Mouse (Mus musculus) liver (tissue): Measurements from ENCODE around the gene Marc2.

Experiments
- DNase-seq: peaks from one replicate; pipeline ENCODE4 v3.0.0-alpha.2; 2020; ENCODE audit warnings: mixed read lengths

Marc2 gene

DNA sequence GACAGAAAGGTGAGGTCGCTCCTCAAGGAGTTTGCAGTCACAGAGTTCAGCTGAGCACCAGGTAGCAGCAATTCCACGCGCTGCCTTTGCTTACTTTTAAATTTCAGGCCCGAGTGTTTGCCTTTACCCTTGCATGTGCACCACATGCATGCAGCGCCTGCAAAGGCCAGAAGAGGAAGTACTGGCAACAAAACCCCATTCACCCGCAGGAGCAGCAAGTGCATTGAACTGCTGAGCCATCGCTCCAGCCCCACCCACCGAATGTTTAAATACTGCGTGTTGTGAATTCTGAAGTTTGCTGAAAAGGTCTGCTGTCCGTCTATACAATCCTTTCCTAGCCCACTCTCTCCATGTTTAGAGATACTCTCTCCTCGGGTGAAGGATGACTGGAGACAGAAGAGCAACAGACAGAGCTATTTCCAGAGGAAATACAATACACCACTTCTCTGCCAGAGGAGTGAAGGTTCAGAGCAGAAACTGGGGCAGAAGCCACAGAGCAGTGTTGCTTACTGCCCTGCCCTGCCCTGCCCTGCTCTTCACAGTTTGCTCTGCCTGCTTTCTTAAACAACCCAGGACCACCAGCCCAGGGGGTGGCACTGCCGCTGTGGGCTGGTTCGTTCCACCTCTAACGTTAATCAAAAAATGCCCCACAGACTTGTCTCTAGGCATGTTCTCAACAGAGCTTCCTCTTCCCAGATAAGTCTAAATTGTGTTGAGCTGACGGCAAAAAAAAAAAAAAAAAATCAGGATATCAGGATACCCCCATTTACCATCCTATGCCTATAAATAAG, 38.4 kb downstream of the Marc2 start:
- DNase-seq, result peak; percentile 38

- DNase-seq, result no peak
Observed at GRCm38 (mm10) chr1:184807123-184807522, 39.1 kb downstream of the Marc2 start.

DNA sequence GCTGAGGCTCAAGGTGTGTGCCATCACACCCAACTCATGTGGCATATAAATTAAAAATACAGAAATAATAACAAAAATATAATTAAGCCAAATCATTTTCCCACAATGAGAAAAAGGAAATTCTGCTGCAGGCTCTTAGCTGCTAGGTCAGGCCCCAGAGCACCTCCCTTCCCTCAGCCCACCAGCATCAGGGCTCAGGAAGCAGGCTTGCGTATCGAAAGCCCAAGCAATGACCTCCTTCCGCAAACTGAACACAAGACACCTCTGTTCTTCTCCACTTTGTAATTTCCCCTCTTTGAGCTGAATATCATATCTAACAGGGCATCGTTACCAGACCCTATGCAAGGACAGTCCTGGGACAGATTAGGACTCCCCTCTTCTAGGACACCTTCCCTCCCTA, 40.5 kb downstream of the Marc2 start:
- no peak for DNase-seq

DNA sequence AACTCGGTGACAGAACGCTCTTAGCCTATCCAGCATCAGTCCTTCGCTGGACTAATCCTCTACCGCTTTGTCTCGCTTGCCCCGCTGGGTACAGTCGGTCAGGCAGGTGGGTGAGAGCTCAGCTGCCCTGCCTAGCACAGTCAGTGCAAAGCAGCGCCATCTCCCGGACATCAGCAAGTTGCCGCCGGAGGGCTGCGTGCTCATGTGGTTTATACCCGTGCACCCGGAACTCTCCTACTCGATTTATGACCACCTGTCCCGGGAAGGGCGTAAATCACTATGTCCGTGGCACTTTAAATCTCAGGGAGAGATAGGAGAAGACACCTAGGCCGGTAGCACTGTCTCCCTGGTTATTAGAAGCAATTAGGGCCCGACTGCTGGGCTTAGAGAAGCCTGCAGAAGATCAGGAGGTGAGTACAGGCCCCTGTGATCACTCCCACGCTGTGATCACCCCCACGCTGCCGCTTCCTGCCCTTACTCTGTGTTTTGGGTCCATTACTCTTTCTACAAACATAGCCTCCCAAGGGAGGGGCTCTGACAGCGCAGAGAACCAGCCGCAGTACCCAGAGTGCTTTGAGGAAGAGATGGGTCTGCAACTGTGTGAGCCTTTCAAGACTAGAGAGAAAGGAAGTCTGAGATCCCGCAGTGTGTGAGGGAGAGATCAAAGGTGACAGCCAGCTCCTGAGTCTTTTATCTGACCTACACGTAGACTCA, 52.9 kb downstream of the Marc2 start:
- DNase-seq, result peak; percentile 68

- DNase-seq, result peak; percentile 49
Observed at GRCm38 (mm10) chr1:184791109-184791508, 55.1 kb downstream of the Marc2 start.

DNA sequence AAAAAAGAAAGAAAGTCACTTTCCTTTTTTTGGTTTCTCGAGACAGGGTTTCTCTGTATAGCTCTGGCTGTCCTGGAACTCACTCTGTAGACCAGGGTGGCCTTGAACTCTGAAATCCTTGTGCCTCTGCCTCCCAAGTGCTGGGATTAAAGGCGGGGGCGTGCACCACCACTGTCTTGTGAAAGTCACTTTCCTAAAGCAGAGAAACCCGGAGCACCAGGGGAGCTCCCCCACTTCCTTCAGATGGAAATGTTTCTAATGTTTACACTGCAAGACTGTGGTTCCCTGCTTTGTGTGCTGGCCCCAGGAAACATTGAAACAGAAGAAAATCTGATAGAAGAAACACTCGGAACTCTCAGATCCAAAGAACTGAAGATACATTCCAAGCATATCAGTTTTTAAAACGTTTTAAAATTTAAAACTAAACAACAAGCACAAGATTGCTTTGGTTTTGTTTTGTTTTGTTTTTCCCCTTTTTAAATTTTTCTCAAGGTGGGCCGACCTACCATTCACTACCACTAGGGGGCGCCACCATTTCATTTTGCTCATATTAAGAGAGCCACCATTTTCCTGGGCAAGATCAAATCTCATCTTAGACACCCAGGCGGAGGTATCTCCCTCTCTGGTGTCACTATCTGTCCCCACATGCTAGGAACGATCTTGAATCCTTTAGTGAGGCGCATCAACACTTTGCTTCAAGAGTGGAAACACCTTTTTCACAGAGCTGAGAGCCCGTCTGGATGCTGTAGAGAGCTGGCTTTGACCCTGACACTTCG, 59.7 kb downstream of the Marc2 start:
- DNase-seq, result peak; percentile 19

DNA sequence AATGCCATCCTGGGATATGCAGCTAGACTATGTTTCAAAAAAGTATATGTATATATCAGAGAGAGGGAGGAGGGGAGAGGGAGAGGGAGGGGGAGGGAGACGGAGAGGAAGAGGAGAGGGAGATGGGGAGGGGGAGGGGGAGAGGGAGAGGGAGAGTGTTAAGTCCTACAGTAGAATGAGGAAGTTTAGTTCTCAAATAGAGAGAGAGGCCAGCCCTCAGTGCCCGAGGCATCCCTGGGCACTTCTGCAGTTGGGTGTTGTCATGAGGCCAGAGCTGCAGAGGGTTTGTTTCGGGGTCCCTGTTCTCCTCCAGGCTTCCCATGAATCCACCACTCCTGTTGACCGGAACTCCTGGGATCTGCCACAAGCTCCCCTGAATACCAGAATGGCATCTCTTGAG, 62.6 kb downstream of the Marc2 start:
- DNase-seq, result peak; percentile 18

DNA sequence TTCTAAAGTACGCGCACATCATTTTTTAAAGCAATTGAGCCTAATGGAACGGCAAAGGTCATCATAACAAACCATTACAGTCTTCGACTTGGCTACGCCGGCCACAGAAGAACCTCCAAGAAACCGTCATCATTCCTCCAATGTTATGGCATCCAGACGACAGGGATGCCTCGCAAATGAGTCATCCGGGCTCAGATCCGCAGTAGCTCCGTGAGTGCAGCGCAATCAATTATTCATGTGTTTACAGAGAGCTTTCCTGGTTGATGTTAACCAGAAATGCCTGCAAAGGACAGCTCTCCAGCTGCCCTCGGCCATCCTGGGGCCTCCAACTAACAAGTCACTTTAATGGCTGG, 64.1 kb downstream of the Marc2 start:
- peak; percentile 26 for DNase-seq

GRCm38 (mm10) chr1:184781286-184782160, 64.7 kb downstream of the Marc2 start:
- peak; percentile 28 for DNase-seq

- DNase-seq, result no peak
Observed at GRCm38 (mm10) chr1:184778157-184778556, 68.1 kb downstream of the Marc2 start.

DNA sequence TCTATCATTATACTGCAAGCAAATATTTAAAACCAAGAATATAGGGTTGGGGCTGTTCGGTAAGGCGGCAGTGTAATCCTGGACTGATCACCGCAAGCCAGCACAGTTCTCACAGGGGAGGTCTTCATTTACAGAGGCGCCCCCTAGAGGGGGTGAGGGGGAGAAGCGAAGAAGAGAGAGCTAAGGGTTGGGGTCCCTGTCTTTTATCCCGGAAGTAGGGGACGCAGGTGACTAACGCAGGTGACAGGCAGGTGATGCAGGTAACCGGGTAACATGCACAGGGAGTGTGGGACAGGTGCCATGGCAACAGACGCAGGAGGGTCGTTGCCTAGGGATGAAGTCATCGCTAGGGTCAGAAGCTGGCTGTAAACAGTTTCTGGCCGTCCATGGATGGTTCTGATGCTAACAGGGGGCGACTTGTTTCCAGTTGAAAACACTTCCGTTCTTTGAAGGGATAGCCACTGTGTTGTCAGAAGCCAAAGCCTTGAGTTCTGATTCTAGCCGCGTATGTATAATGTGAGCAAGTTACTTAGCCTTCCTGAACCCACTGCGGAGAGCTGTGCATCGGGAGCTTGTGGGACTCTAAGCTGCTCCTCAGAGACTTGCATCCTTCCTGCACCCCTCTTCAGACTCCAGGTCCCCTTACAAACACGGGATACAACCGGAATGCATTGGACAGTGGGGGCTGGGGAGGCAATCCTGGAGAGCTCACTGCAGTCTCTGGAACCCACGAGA, 69.0 kb downstream of the Marc2 start:
- no peak for DNase-seq

DNA sequence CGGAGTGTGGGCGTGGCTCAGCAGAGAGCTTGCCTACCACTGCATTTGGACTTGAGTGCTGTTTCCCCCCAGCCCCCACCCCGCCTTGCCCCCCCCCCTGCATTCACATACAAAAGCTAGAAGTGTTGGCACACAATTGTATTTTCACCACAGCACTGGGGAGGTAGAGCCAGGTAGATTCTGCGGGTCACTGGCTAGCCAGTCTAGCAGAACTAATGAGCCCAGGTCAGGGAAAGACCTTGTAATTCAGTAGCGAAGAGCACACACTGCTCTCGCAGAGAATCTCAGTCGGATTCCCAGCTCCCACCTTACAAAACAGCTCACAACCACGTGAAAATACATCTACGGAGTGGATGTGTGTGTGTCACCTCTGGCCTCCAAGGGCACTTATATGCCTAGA, 71.0 kb downstream of the Marc2 start:
- DNase-seq, result peak; percentile 25

DNA sequence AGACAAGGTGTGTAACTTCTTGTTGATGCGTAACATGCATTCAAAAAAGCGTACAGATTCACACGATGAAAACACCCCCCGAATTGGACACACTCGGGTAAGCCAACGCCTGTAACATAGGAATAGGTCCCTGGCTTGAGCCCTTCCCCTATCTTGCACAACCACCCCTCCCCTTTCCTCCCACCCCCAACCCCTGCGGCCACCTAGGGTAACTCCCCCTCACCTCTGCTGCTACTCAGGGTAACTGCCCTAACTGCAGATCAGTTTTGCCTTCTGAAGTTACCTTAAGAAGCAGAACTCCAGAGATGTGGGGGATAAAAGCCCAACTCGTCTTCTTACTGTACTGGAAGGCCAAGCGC, 74.4 kb downstream of the Marc2 start:
- DNase-seq, result no peak

DNA sequence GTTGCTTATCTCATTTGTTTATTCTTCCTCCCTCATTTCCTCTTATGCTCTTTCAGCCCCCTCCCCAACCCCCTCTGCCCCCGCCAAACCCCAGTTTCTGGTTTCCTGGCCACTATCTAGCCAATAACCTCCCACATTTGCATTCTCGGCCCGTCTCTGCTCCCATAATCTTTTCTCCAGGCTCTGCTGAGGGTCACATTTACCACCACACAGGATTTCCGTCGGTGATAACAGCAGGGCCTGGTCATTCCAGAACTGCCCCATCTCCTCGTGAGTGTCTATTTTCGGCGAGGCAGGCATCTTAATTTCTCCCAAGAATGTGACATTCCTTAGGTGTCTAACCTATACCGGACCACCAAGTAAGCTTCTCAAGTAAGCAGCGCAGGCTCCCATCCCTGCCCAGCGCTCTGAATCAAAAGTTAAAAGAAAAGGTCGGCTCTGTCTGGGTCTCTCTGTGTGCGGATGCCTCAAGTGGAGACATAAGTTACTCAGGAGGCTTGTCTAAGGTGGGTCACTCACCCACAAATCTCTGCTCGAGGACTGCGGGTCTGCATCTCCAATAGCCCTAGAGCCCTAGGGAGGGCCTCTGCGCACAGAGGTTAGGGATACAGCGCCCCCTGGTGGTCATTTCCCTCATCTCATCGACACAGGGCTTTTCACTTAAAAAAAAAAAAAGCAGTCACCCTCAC, 74.9 kb downstream of the Marc2 start:
- DNase-seq, result peak; percentile 82

DNA sequence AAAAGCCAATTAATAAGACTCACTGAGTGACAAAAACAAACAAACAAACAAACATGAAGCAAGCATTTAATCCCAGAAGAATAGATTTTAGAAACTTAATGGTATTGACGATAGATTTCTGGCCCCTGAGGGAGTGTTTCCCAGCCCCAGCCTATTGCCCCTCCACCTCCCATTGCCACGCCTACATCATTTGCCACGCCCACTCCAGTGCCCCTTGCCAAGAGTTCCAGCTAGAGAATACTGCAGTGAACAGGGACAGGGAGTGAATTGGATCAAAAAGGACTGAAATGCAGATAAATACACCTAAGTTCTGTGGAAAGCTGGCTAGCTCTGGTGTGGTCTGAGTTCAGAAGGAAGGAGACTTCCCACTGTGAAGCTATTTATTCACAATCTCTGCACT, 82.4 kb downstream of the Marc2 start:
- no peak for DNase-seq
